Mouse (Mus musculus): Measurements from ENCODE around the gene Golga2. TPM values are rescaled to one million over a fixed set of nuclear protein-coding genes. Genes with fewer than 3 reads are reported as not detected.

Golga2 gene
- polyA plus RNA-seq, 1 experiment: 57.6 TPM

- Histone ChIP-seq H3K27ac (replicated peaks; ENCODE audit: low read depth, low read length) (no peak overlapping the region), H3K4me1 (ENCODE audit: control insufficient read depth, insufficient read depth, insufficient read length, low read length) (no peaks in the 10 kb centered on the region)
These were observed 53.9 kb downstream of the Golga2 start for GRCm38 (mm10) chr2:32340836-32341633.

GRCm38 (mm10) chr2:32341634-32341939 lies 54.4 kb downstream of the Golga2 start:
- no peaks in the 10 kb centered on the region for H3K4me1 ChIP-seq (ENCODE audit: control insufficient read depth, insufficient read depth, insufficient read length, low read length)
- no peak overlapping the region for H3K27ac ChIP-seq (replicated peaks; ENCODE audit: low read depth, low read length)
- H3K4me3 ChIP-seq (ENCODE audit: insufficient read depth, low read depth, low read length): no peak overlapping the region

More at GRCm38 (mm10) chr2:32340836-32341633, 53.9 kb downstream of the Golga2 start:
- H3K4me3 ChIP-seq (ENCODE audit: insufficient read depth, low read depth, low read length): no peak overlapping the region

- Histone ChIP-seq H3K4me1 (ENCODE audit: control insufficient read depth, insufficient read depth, insufficient read length, low read length) (no peaks in the 10 kb centered on the region), H3K4me3 (ENCODE audit: insufficient read depth, low read depth, low read length) (no peak overlapping the region), H3K27ac (replicated peaks; ENCODE audit: low read depth, low read length) (peak overlapping the region; percentile 43)
These were observed 54.9 kb downstream of the Golga2 start for GRCm38 (mm10) chr2:32342039-32342438.

- H3K4me1 ChIP-seq (ENCODE audit: control insufficient read depth, insufficient read depth, insufficient read length, low read length): no peaks in the 10 kb centered on the region
- no peak overlapping the region for H3K4me3 ChIP-seq (ENCODE audit: insufficient read depth, low read depth, low read length)
- H3K27ac ChIP-seq (replicated peaks; ENCODE audit: low read depth, low read length): peak overlapping the region; percentile 70
These were observed 55.6 kb downstream of the Golga2 start for GRCm38 (mm10) chr2:32342539-32343350.

- H3K27ac ChIP-seq (replicated peaks; ENCODE audit: low read depth, low read length): peak overlapping the region; percentile 70; the same call in 1 of the 2 replicates
- no peaks in the 10 kb centered on the region for H3K4me1 ChIP-seq (ENCODE audit: control insufficient read depth, insufficient read depth, insufficient read length, low read length)
- no peak overlapping the region for H3K4me3 ChIP-seq (ENCODE audit: insufficient read depth, low read depth, low read length)
These were observed 56.1 kb downstream of the Golga2 start for GRCm38 (mm10) chr2:32343351-32343671.

- H3K27ac ChIP-seq (replicated peaks; ENCODE audit: low read depth, low read length): no peak overlapping the region
- no peaks in the 10 kb centered on the region for H3K4me1 ChIP-seq (ENCODE audit: control insufficient read depth, insufficient read depth, insufficient read length, low read length)
- no peak overlapping the region for H3K4me3 ChIP-seq (ENCODE audit: insufficient read depth, low read depth, low read length)
These were observed 56.9 kb downstream of the Golga2 start for GRCm38 (mm10) chr2:32344056-32344455.

- no peaks in the 10 kb centered on the region for H3K4me1 ChIP-seq (ENCODE audit: control insufficient read depth, insufficient read depth, insufficient read length, low read length)
- H3K4me3 ChIP-seq (ENCODE audit: insufficient read depth, low read depth, low read length): no peak overlapping the region
- no peak overlapping the region for H3K27ac ChIP-seq (replicated peaks; ENCODE audit: low read depth, low read length)
These were observed 57.6 kb downstream of the Golga2 start for GRCm38 (mm10) chr2:32344598-32345321.

GRCm38 (mm10) chr2:32347019-32347418 lies 59.8 kb downstream of the Golga2 start:
- no peaks in the 10 kb centered on the region for H3K4me1 ChIP-seq (ENCODE audit: control insufficient read depth, insufficient read depth, insufficient read length, low read length)
- no peak overlapping the region for H3K27ac ChIP-seq (replicated peaks; ENCODE audit: low read depth, low read length)

GRCm38 (mm10) chr2:32348311-32348710 lies 61.1 kb downstream of the Golga2 start:
- H3K4me1 ChIP-seq (ENCODE audit: control insufficient read depth, insufficient read depth, insufficient read length, low read length): no peaks in the 10 kb centered on the region
- no peak overlapping the region for H3K4me3 ChIP-seq (ENCODE audit: insufficient read depth, low read depth, low read length)
- no peak overlapping the region for H3K27ac ChIP-seq (replicated peaks; ENCODE audit: low read depth, low read length)

More at GRCm38 (mm10) chr2:32347019-32347418, 59.8 kb downstream of the Golga2 start:
- no peak overlapping the region for H3K4me3 ChIP-seq (ENCODE audit: insufficient read depth, low read depth, low read length)

GRCm38 (mm10) chr2:32349625-32350255 lies 62.6 kb downstream of the Golga2 start:
- H3K27ac ChIP-seq (replicated peaks; ENCODE audit: low read depth, low read length): no peak overlapping the region
- no peak overlapping the region for H3K4me3 ChIP-seq (ENCODE audit: insufficient read depth, low read depth, low read length)
- H3K4me1 ChIP-seq (ENCODE audit: control insufficient read depth, insufficient read depth, insufficient read length, low read length): no peaks in the 10 kb centered on the region

- no peaks in the 10 kb centered on the region for H3K4me1 ChIP-seq (ENCODE audit: control insufficient read depth, insufficient read depth, insufficient read length, low read length)
- no peak overlapping the region for H3K4me3 ChIP-seq (ENCODE audit: insufficient read depth, low read depth, low read length)
- H3K27ac ChIP-seq (replicated peaks; ENCODE audit: low read depth, low read length): no peak overlapping the region
These were observed 63.4 kb downstream of the Golga2 start for GRCm38 (mm10) chr2:32350471-32351051.

GRCm38 (mm10) chr2:32351471-32351961 lies 64.3 kb downstream of the Golga2 start:
- H3K4me1 ChIP-seq (ENCODE audit: control insufficient read depth, insufficient read depth, insufficient read length, low read length): no peaks in the 10 kb centered on the region
- no peak overlapping the region for H3K27ac ChIP-seq (replicated peaks; ENCODE audit: low read depth, low read length)
- peak overlapping the region; percentile 65 for H3K4me3 ChIP-seq (ENCODE audit: insufficient read depth, low read depth, low read length)

- no peak within 1 kb of the TSS for H3K27ac ChIP-seq (replicated peaks; ENCODE audit: low read depth, low read length)
- peak within 1 kb of the TSS; percentile 65 for H3K4me3 ChIP-seq (ENCODE audit: insufficient read depth, low read depth, low read length)
These were observed 65.2 kb downstream of the Golga2 start, which contains the start of gene Ciz1 for GRCm38 (mm10) chr2:32352151-32353006. Gene Ciz1, plus strand, starts transcription at chr2:32352327.

More at GRCm38 (mm10) chr2:32352151-32353006, 65.2 kb downstream of the Golga2 start, which contains the start of gene Ciz1:
- no peaks in the 10 kb centered on the region for H3K4me1 ChIP-seq (ENCODE audit: control insufficient read depth, insufficient read depth, insufficient read length, low read length)
